Mouse (Mus musculus) kidney, adult 2 months (tissue): ENCODE results near the gene Nav2.

Source experiments
- CTCF ChIP-seq: fragments of 200-500 bp; conservative IDR thresholded peaks from 2 replicates; pipeline ENCODE4 v1.5.1; 2011; ENCODE audit warnings: low read depth, mild to moderate bottlenecking, control low read depth, low read length, moderate library complexity, mixed read lengths; ENCODE audit not compliant: insufficient read depth, insufficient read length
- POLR2A ChIP-seq: fragments of 200-500 bp; IDR thresholded peaks from one replicate; pipeline ENCODE4 v1.6.1; 2011; ENCODE audit warnings: low read depth, low read length, control low read depth

DNA sequence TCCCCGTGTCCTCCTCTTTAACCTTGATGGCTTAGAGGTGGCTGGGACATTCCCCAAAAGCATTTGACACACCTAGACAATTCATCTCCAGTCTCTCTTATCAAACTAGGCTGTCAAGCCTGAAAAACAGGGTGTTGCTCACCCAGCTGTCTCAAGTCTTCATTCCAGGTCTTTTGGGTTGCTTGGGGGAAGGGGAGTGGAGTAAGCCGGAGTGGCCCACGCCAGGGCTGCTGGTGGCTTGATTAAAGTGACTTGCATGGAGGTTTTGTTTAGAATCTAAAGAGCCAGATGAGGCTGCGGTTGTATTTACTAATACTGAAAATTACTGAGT, 614.6 kb downstream of the Nav2 start:
- TF ChIP-seq POLR2A = no peak
- TF ChIP-seq CTCF = no peak
